Mouse (Mus musculus) cortical plate, adult 2 months (tissue): ENCODE results near the gene Supt16.

Source experiments
- CTCF ChIP-seq: fragments of 200-500 bp; IDR thresholded peaks from 2 replicates; pipeline ENCODE4 v1.5.1; 2011; ENCODE audit warnings: mild to moderate bottlenecking, control low read depth, low read length; ENCODE audit not compliant: insufficient read depth; ENCODE audit errors: extremely low read depth
- POLR2A ChIP-seq: fragments of 200-500 bp; IDR thresholded peaks from 2 replicates; pipeline ENCODE4 v1.6.1; 2011; ENCODE audit warnings: mild to moderate bottlenecking, low read length, control low read depth; ENCODE audit not compliant: insufficient read depth; ENCODE audit errors: extremely low read depth

GRCm38 (mm10) chr14:52197156-52197878, at the start of gene Supt16:
- TF ChIP-seq POLR2A (no peak), CTCF (no peak)
